Mouse (Mus musculus) kidney, adult 2 months (tissue): ENCODE measurements around the gene M1ap.

Experiments used
- CTCF ChIP-seq: fragments of 200-500 bp; conservative IDR thresholded peaks from 2 replicates; pipeline ENCODE4 v1.5.1; 2011; ENCODE audit warnings: low read depth, mild to moderate bottlenecking, control low read depth, low read length, moderate library complexity, mixed read lengths; ENCODE audit not compliant: insufficient read depth, insufficient read length
- POLR2A ChIP-seq: fragments of 200-500 bp; IDR thresholded peaks from one replicate; pipeline ENCODE4 v1.6.1; 2011; ENCODE audit warnings: low read depth, low read length, control low read depth

DNA sequence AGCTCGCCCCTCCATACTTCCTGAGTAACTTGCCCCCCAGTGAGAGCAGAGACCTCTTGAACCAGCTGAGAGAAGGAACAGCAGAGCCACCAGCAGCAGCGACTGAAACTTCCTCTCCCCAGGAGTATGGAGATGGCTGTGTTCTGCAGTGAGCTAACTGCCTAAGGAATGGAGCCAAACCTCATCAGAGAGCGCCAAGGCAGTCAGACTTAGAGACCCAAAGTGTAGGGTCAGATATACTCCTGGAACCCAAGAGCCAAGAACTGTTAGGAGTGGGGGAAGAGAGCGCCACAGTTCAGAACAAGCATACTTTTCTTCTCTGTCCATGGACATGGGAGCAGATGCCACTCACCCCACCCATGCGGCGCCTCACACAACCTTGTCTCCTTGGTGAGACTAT lies 119.7 kb downstream of the M1ap start:
- TF ChIP-seq POLR2A (no peak), CTCF (no peak)
